Mouse (Mus musculus): ENCODE measurements at regions not wholly inside any gene's neighbourhood (a gene's known extent, or its start where the extent isn't known, plus 50 kb on each side); places are given as distances from the start of the nearest gene placed in this dataset.

- H3K9ac ChIP-seq (ENCODE audit: low read depth, low read length, severe bottlenecking), result no peak overlapping the region
Observed at GRCm38 (mm10) chr6:51017260-51017999, 363.2 kb upstream of the Npvf start.

DNA sequence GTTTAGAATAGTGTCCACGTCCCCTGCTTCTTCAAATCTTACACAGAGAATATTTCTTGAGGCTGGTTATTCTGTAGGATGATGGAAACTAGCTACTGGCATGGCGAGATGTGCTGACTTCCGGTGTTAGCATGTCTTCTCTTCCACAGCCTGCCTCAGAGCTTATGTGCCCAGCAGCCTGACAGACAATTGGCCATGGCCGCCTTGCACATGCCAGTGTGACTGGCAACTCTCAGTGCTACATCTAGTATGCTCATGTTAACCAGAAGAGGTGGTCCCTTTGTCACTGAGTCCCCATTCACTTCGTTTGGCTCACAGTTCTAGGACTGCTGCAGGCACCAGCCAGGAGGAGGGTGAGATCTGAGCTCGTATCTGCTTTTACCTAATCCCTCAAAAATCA, 367.0 kb upstream of the Npvf start:
- H3K27me3 ChIP-seq (ENCODE audit: control insufficient read depth, insufficient read depth, low read length), result no peaks in the 10 kb centered on the region
- no peak overlapping the region for H3K27ac ChIP-seq (replicated peaks; ENCODE audit: low read depth, low read length)
- H3K4me3 ChIP-seq (replicated peaks; ENCODE audit: low read length), result no peak overlapping the region
- no peaks in the 10 kb centered on the region for H3K9me3 ChIP-seq (ENCODE audit: control insufficient read depth, low read length)
- DNase-seq (ENCODE audit: low spot score) (no peak), ATAC-seq (ENCODE audit: low FRiP score, low read depth) (no peak)
- no peak for TF ChIP-seq POLR2A (IDR thresholded peaks at IDR 0.05; ENCODE audit: borderline replicate concordance, extremely low read depth, insufficient read depth, insufficient read length)
- H3K36me3 ChIP-seq (ENCODE audit: control insufficient read depth, insufficient read depth, low read length), result no peaks in the 10 kb centered on the region
- H3K4me1 ChIP-seq (ENCODE audit: control insufficient read depth, insufficient read depth, low read length), result peaks cover 12% of the 10 kb centered on the region
- H3K9ac ChIP-seq (ENCODE audit: low read depth, low read length, severe bottlenecking), result no peak overlapping the region
- no peak overlapping the region for H3K4me2 ChIP-seq (replicated peaks; ENCODE audit: low read depth, low read length, severe bottlenecking)
- WGBS, result 80% methylated on average over 6 of the region's 6 CpGs

More at GRCm38 (mm10) chr6:51017260-51017999, 363.2 kb upstream of the Npvf start:
- H3K4me1 ChIP-seq (ENCODE audit: control insufficient read depth, insufficient read depth, low read length), result peaks cover 10% of the 10 kb centered on the region
- H3K4me2 ChIP-seq (replicated peaks; ENCODE audit: low read depth, low read length, severe bottlenecking), result no peak overlapping the region
- H3K36me3 ChIP-seq (ENCODE audit: control insufficient read depth, insufficient read depth, low read length), result no peaks in the 10 kb centered on the region
- H3K27ac ChIP-seq (replicated peaks; ENCODE audit: low read depth, low read length), result no peak overlapping the region
- 45% methylated on average over 9 of the region's 9 CpGs for WGBS
- no peak for DNase-seq (ENCODE audit: low spot score)
- ATAC-seq (ENCODE audit: low FRiP score, low read depth), result peak; percentile 50
- H3K4me3 ChIP-seq (replicated peaks; ENCODE audit: low read length), result no peak overlapping the region
- no peaks in the 10 kb centered on the region for H3K27me3 ChIP-seq (ENCODE audit: control insufficient read depth, insufficient read depth, low read length)
- TF ChIP-seq POLR2A (IDR thresholded peaks at IDR 0.05; ENCODE audit: borderline replicate concordance, extremely low read depth, insufficient read depth, insufficient read length), result no peak
- H3K9me3 ChIP-seq (ENCODE audit: control insufficient read depth, low read length), result no peaks in the 10 kb centered on the region

DNA sequence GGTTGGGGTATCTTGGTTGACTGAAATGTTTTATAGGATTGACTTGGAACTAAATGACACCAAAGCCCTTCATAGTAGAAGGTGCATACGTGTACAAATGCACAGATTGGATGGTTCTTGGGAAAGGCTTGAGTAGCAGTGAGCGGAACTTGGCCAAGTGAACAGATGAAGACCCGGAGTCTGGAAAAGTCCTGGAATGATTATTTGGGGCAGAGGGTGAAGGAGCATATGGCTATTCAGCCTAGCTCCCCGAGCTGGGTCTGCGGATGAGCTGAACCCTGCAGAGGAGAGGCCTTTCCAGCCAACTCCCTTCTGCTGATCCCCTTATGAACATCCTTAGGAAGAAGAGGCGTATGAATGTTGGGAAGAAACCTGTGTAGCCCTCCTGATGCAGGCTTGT, 369.1 kb upstream of the Npvf start:
- no peaks in the 10 kb centered on the region for H3K9me3 ChIP-seq (ENCODE audit: control insufficient read depth, low read length)
- WGBS, result 86% methylated on average over 6 of the region's 6 CpGs
- no peak overlapping the region for H3K4me2 ChIP-seq (replicated peaks; ENCODE audit: low read depth, low read length, severe bottlenecking)
- H3K4me1 ChIP-seq (ENCODE audit: control insufficient read depth, insufficient read depth, low read length), result 0 out of 2 replicates have a peak, but pooled peaks cover 2% of the 10 kb centered on the region
- no peaks in the 10 kb centered on the region for H3K27me3 ChIP-seq (ENCODE audit: control insufficient read depth, insufficient read depth, low read length)
- H3K36me3 ChIP-seq (ENCODE audit: control insufficient read depth, insufficient read depth, low read length), result no peaks in the 10 kb centered on the region
- DNase-seq (ENCODE audit: low spot score) (no peak), ATAC-seq (ENCODE audit: low FRiP score, low read depth) (no peak)
- H3K27ac ChIP-seq (replicated peaks; ENCODE audit: low read depth, low read length), result no peak overlapping the region
- no peak overlapping the region for H3K9ac ChIP-seq (ENCODE audit: low read depth, low read length, severe bottlenecking)
- H3K4me3 ChIP-seq (replicated peaks; ENCODE audit: low read length), result no peak overlapping the region
- TF ChIP-seq POLR2A (IDR thresholded peaks at IDR 0.05; ENCODE audit: borderline replicate concordance, extremely low read depth, insufficient read depth, insufficient read length), result no peak

DNA sequence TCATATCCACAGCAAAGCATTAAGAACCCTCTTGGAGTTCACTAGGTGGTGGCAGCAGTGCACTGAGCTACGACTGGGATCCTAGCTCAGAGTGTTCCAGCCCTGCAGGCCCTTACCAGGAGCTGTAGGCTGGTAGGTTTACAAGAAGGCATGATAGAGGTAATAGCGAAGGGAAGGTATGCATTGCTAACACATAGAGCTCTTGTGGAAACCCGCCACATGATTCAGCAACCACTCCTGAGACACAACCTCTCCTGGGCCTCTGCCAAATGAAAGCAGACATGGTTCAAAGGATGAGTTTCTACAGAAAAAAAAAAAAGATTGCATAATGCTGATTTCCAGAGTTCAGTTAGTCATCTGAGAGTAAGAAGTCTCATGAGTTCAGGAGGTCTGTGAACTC, 370.5 kb upstream of the Npvf start:
- no peak for DNase-seq (ENCODE audit: low spot score)
- Histone ChIP-seq H3K27ac (replicated peaks; ENCODE audit: low read depth, low read length) (no peak overlapping the region), H3K4me3 (replicated peaks; ENCODE audit: low read length) (no peak overlapping the region), H3K4me2 (replicated peaks; ENCODE audit: low read depth, low read length, severe bottlenecking) (no peak overlapping the region), H3K4me1 (ENCODE audit: control insufficient read depth, insufficient read depth, low read length) (0 out of 2 replicates have a peak, but pooled peaks cover 2% of the 10 kb centered on the region), H3K36me3 (ENCODE audit: control insufficient read depth, insufficient read depth, low read length) (no peaks in the 10 kb centered on the region), H3K9me3 (ENCODE audit: control insufficient read depth, low read length) (no peaks in the 10 kb centered on the region), H3K9ac (ENCODE audit: low read depth, low read length, severe bottlenecking) (no peak overlapping the region), H3K27me3 (ENCODE audit: control insufficient read depth, insufficient read depth, low read length) (no peaks in the 10 kb centered on the region)
- WGBS, result 60% methylated on average over 3 of the region's 3 CpGs
- no peak for ATAC-seq (ENCODE audit: low FRiP score, low read depth)
- no peak for TF ChIP-seq POLR2A (IDR thresholded peaks at IDR 0.05; ENCODE audit: borderline replicate concordance, extremely low read depth, insufficient read depth, insufficient read length)

DNA sequence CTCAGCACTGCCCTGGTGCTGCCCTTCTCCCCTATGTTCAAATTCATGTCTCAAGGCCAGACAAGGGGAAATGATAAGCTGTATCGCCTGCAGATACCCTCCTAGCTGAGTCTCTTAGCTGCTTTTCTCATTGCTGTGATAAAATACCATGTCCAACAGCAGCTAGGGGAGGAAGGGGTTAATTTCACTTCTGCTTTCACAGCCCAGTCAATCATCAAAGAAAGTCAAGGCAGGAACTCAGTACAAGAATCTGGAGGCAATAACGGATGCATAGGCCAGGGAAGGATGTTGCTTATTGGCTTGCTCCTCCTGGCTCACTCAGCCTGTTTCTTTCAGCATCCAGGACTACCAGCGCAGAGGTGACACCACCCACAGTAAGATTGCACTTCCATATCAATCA, 371.2 kb upstream of the Npvf start:
- no peak for TF ChIP-seq POLR2A (IDR thresholded peaks at IDR 0.05; ENCODE audit: borderline replicate concordance, extremely low read depth, insufficient read depth, insufficient read length)

More for the DNA sequence above, 371.2 kb upstream of the Npvf start:
- no peaks in the 10 kb centered on the region for H3K27me3 ChIP-seq (ENCODE audit: control insufficient read depth, insufficient read depth, low read length)
- no peak overlapping the region for H3K4me3 ChIP-seq (replicated peaks; ENCODE audit: low read length)
- H3K4me2 ChIP-seq (replicated peaks; ENCODE audit: low read depth, low read length, severe bottlenecking), result no peak overlapping the region
- DNase-seq (ENCODE audit: low spot score) (no peak), ATAC-seq (ENCODE audit: low FRiP score, low read depth) (no peak)
- H3K4me1 ChIP-seq (ENCODE audit: control insufficient read depth, insufficient read depth, low read length), result 0 out of 2 replicates have a peak, but pooled peaks cover 2% of the 10 kb centered on the region
- no peak overlapping the region for H3K9ac ChIP-seq (ENCODE audit: low read depth, low read length, severe bottlenecking)
- no peaks in the 10 kb centered on the region for H3K9me3 ChIP-seq (ENCODE audit: control insufficient read depth, low read length)
- 62% methylated on average over 3 of the region's 3 CpGs for WGBS
- no peaks in the 10 kb centered on the region for H3K36me3 ChIP-seq (ENCODE audit: control insufficient read depth, insufficient read depth, low read length)
- no peak overlapping the region for H3K27ac ChIP-seq (replicated peaks; ENCODE audit: low read depth, low read length)

Data from limb, embryonic 14.5 days (tissue).